Comparison of ENCODE assay signal across 12 mouse cellular contexts in genomic region chr10:61365902-61366301, GRCm38 (mm10). TPM values are rescaled to one million over a fixed set of nuclear protein-coding genes. Genes with fewer than 3 reads are reported as not detected.
DNase-seq lines count a peak whose midpoint lies in the region; ATAC-seq and TF ChIP-seq lines count a peak whose summit lies in the region.
"Had no signal": no experiment of that assay in that cellular context is flagged by ENCODE, and none has a peak within 500 bp of the region (broad histone marks: within the 10 kb centered on the region; RNA-seq: fewer than 3 reads in every experiment).

No protein-coding gene starts in this region.

- H3K4me1 ChIP-seq in kidney, adult 2 months (ENCODE audit: control insufficient read depth, insufficient read depth, low read length), result peaks cover 7% of the 10 kb centered on the region; the same call in 1 of the 2 replicates
- peaks cover 16% of the 10 kb centered on the region for H3K4me1 ChIP-seq in kidney, embryonic 14.5 days (ENCODE audit: control insufficient read depth, insufficient read depth, low read length)
- H3K4me1 ChIP-seq in heart, embryonic 16.5 days (ENCODE audit: control insufficient read depth, insufficient read depth, low read length), result peaks cover 23% of the 10 kb centered on the region
- H3K4me1 ChIP-seq: hindbrain, embryonic 15.5 days had no signal

- peak; percentile 46 for DNase-seq in adrenal gland, adult 2 months
- DNase-seq in adrenal gland, adult 18-20 months (ENCODE audit: low spot score in 2 of 2), result no peak
- peak; percentile 78 for DNase-seq in kidney, adult 2 months
- peak; percentile 52 for DNase-seq in lung, postnatal 14 days
- no peak for DNase-seq in urinary bladder, postnatal 10 days (ENCODE audit: low spot score)
- no peak for DNase-seq in layer of hippocampus, adult 11-12 months (ENCODE audit: low spot score)
- DNase-seq: cerebellum, adult 9-11 months had no signal

- ATAC-seq in kidney, embryonic 14.5 days (ENCODE audit: low FRiP score, low TSS enrichment), result no peak
- ATAC-seq in heart, embryonic 16.5 days (replicated peaks; ENCODE audit: extremely low read depth, insufficient read depth, low FRiP score), result peak; percentile 59

- 38% methylated on average over 1 of the region's 1 CpGs for WGBS in kidney, adult 2 months
- WGBS in kidney, embryonic 14.5 days, result 52% methylated on average over 1 of the region's 1 CpGs
- 21% methylated on average over 1 of the region's 1 CpGs for WGBS in heart, embryonic 16.5 days

- H3K27me3 ChIP-seq in kidney, adult 2 months (replicated peaks; ENCODE audit: control insufficient read depth, insufficient read depth, low read length), result no peaks in the 10 kb centered on the region
- H3K27me3 ChIP-seq in kidney, embryonic 14.5 days (ENCODE audit: control insufficient read depth, insufficient read depth, low read length), result no peaks in the 10 kb centered on the region
- H3K27me3 ChIP-seq in heart, embryonic 16.5 days (ENCODE audit: control insufficient read depth, insufficient read depth, low read length), result no peaks in the 10 kb centered on the region
- H3K27me3 ChIP-seq: hindbrain, embryonic 15.5 days; stomach, embryonic 15.5 days had no signal

- no peak for TF ChIP-seq POLR2A in kidney, adult 2 months (IDR thresholded peaks at IDR 0.05; ENCODE audit: low read depth, low read length)

- H3K4me3 ChIP-seq in kidney, adult 2 months (ENCODE audit: insufficient read depth, low read depth, low read length), result no peak overlapping the region
- H3K4me3 ChIP-seq in kidney, embryonic 14.5 days (ENCODE audit: low read length), result no peak overlapping the region
- no peak overlapping the region for H3K4me3 ChIP-seq in heart, embryonic 16.5 days (ENCODE audit: low read length)
- H3K4me3 ChIP-seq: hindbrain, embryonic 15.5 days; stomach, embryonic 15.5 days had no signal

- 0 out of 2 replicates have a peak, but pooled peaks have one; percentile 9 for TF ChIP-seq CTCF in kidney, adult 2 months (conservative IDR thresholded peaks at IDR 0.05; ENCODE audit: insufficient read depth, insufficient read length, low read depth, low read length)

- 0 out of 2 replicates have a peak overlapping the region, but pooled peaks have one; percentile 29 for H3K27ac ChIP-seq in kidney, adult 2 months (ENCODE audit: insufficient read depth, low read depth, low read length)
- no peak overlapping the region for H3K27ac ChIP-seq in kidney, embryonic 14.5 days (ENCODE audit: low read depth, low read length)
- no peak overlapping the region; the same call in 1 of the 2 replicates for H3K27ac ChIP-seq in heart, embryonic 16.5 days (ENCODE audit: low read length)
- H3K27ac ChIP-seq: hindbrain, embryonic 15.5 days; stomach, embryonic 15.5 days had no signal

- H3K36me3 ChIP-seq in kidney, adult 2 months (ENCODE audit: control insufficient read depth, insufficient read depth, low read length), result no peaks in the 10 kb centered on the region
- no peaks in the 10 kb centered on the region for H3K36me3 ChIP-seq in kidney, embryonic 14.5 days (ENCODE audit: control insufficient read depth, insufficient read depth, low read length)
- 0 out of 2 replicates have a peak, but pooled peaks cover 5% of the 10 kb centered on the region for H3K36me3 ChIP-seq in heart, embryonic 16.5 days (ENCODE audit: control insufficient read depth, insufficient read depth)
- H3K36me3 ChIP-seq: hindbrain, embryonic 15.5 days; stomach, embryonic 15.5 days had no signal

- no peaks in the 10 kb centered on the region for H3K9me3 ChIP-seq in kidney, embryonic 14.5 days (ENCODE audit: control insufficient read depth, low read length)
- H3K9me3 ChIP-seq in heart, embryonic 16.5 days (replicated peaks; ENCODE audit: control insufficient read depth, low read length), result no peaks in the 10 kb centered on the region
- H3K9me3 ChIP-seq: hindbrain, embryonic 15.5 days; stomach, embryonic 15.5 days had no signal

- no peak overlapping the region for H3K9ac ChIP-seq in kidney, embryonic 14.5 days (ENCODE audit: low read depth, low read length)
- no peak overlapping the region for H3K9ac ChIP-seq in heart, embryonic 16.5 days (ENCODE audit: low read length)
- H3K9ac ChIP-seq: hindbrain, embryonic 15.5 days; stomach, embryonic 15.5 days had no signal

- no peak overlapping the region for H3K4me2 ChIP-seq in kidney, embryonic 14.5 days (replicated peaks; ENCODE audit: low read depth, low read length)
- no peak overlapping the region for H3K4me2 ChIP-seq in heart, embryonic 16.5 days (ENCODE audit: low read depth, low read length)
- H3K4me2 ChIP-seq: hindbrain, embryonic 15.5 days; stomach, embryonic 15.5 days had no signal

RNA-seq across cellular contexts. Expression of gene Pald1, which starts 17.4 kb away (rescaled TPM):
- 10 to 100 TPM; 18.5 to 26.6 TPM for total RNA-seq in adrenal gland, adult 2 months (2021)
- 17.7 and 22.8 TPM in 2 replicates for polyA plus RNA-seq in adrenal gland, adult 2 months (2012; rRNA removed)
- total RNA-seq in adrenal gland, adult 18-20 months (2021), result 10 to 100 TPM; 17.3 to 31.1 TPM
- 8.8 and 10.8 TPM in 2 replicates for polyA plus RNA-seq in kidney, adult 2 months (2012; rRNA removed)
- polyA plus RNA-seq in kidney, embryonic 14.5 days (2014; fragmentation: Nextera tagmentation; extraction: Ambion mirVana), result 14.9 and 25.5 TPM in 2 replicates
- 21.0 and 28.4 TPM in 2 replicates for polyA plus RNA-seq in heart, embryonic 16.5 days (2015; fragmentation: Nextera tagmentation; extraction: Ambion mirVana)

RNA-seq across cellular contexts. Expression of gene Nodal, which starts 51.9 kb away (rescaled TPM):
- total RNA-seq in adrenal gland, adult 2 months (2021), result not detected
- 0.04 TPM in 1 of 2 replicates, not detected in the other for polyA plus RNA-seq in adrenal gland, adult 2 months (2012; rRNA removed)
- not detected for total RNA-seq in adrenal gland, adult 18-20 months (2021)
- polyA plus RNA-seq in kidney, adult 2 months (2012; rRNA removed), result 0.06 and 0.12 TPM in 2 replicates
- 0.30 and 0.44 TPM in 2 replicates for polyA plus RNA-seq in kidney, embryonic 14.5 days (2014; fragmentation: Nextera tagmentation; extraction: Ambion mirVana)
- 0.14 TPM in 1 of 2 replicates, not detected in the other for polyA plus RNA-seq in heart, embryonic 16.5 days (2015; fragmentation: Nextera tagmentation; extraction: Ambion mirVana)
- polyA plus RNA-seq: limb, embryonic 11.5 days had no signal

Comparison
In these comparisons a context has a peak if more than half of its experiments do, and no peak if none do; other contexts are left out.
1. DNase-seq: peak in adrenal gland, adult 2 months (single experiment), kidney, adult 2 months (single experiment) and lung, postnatal 14 days (single experiment); none in adrenal gland, adult 18-20 months (0 of 2), urinary bladder, postnatal 10 days (single experiment) and layer of hippocampus, adult 11-12 months (single experiment).